Mouse (Mus musculus): ENCODE data around the gene Sfrp5. TPM values are rescaled to one million over a fixed set of nuclear protein-coding genes. Genes with fewer than 3 reads are reported as not detected.

The Sfrp5 gene
- polyA plus RNA-seq, 1 experiment from 2014 or later, result 0.37 TPM

- Histone ChIP-seq H3K36me3 (ENCODE audit: control insufficient read depth, insufficient read depth) (no peaks in the 10 kb centered on the region), H3K27me3 (ENCODE audit: control insufficient read depth, insufficient read depth, low read depth, low read length) (no peaks in the 10 kb centered on the region), H3K27ac (ENCODE audit: low read length) (no peak overlapping the region), H3K9me3 (replicated peaks; ENCODE audit: control insufficient read depth, low read length) (no peaks in the 10 kb centered on the region), H3K4me2 (ENCODE audit: low read depth, low read length) (no peak overlapping the region), H3K4me3 (ENCODE audit: low read depth, low read length) (no peak overlapping the region), H3K4me1 (ENCODE audit: control insufficient read depth, low read depth, low read length) (peaks cover 13% of the 10 kb centered on the region), H3K9ac (ENCODE audit: low read depth, low read length) (no peak overlapping the region)
- 79% methylated on average over 13 of the region's 13 CpGs for WGBS (ENCODE audit: insufficient replicate concordance)
- ATAC-seq (ENCODE audit: low read depth), result no peak
These were observed 28.9 kb upstream of the Sfrp5 start for GRCm38 (mm10) chr19:42230986-42231385.

GRCm38 (mm10) chr19:42230288-42230568, 28.2 kb upstream of the Sfrp5 start:
- peak overlapping the region; percentile 26; the same call in 1 of the 2 replicates for H3K4me2 ChIP-seq (ENCODE audit: low read depth, low read length)
- 20% methylated on average over 5 of the region's 5 CpGs for WGBS (ENCODE audit: insufficient replicate concordance)
- no peak overlapping the region for H3K27ac ChIP-seq (ENCODE audit: low read length)
- H3K4me1 ChIP-seq (ENCODE audit: control insufficient read depth, low read depth, low read length), result peaks cover 13% of the 10 kb centered on the region
- no peaks in the 10 kb centered on the region for H3K9me3 ChIP-seq (replicated peaks; ENCODE audit: control insufficient read depth, low read length)
- ATAC-seq (ENCODE audit: low read depth), result no peak; the same call in 1 of the 2 replicates
- H3K27me3 ChIP-seq (ENCODE audit: control insufficient read depth, insufficient read depth, low read depth, low read length), result no peaks in the 10 kb centered on the region
- no peak overlapping the region for H3K4me3 ChIP-seq (ENCODE audit: low read depth, low read length)
- H3K36me3 ChIP-seq (ENCODE audit: control insufficient read depth, insufficient read depth), result no peaks in the 10 kb centered on the region
- H3K9ac ChIP-seq (ENCODE audit: low read depth, low read length), result no peak overlapping the region

- Histone ChIP-seq H3K4me3 (ENCODE audit: low read depth, low read length) (no peak overlapping the region), H3K27me3 (ENCODE audit: control insufficient read depth, insufficient read depth, low read depth, low read length) (no peaks in the 10 kb centered on the region), H3K4me1 (ENCODE audit: control insufficient read depth, low read depth, low read length) (peaks cover 13% of the 10 kb centered on the region), H3K9ac (ENCODE audit: low read depth, low read length) (no peak overlapping the region), H3K4me2 (ENCODE audit: low read depth, low read length) (peak overlapping the region; percentile 26; the same call in 1 of the 2 replicates), H3K36me3 (ENCODE audit: control insufficient read depth, insufficient read depth) (no peaks in the 10 kb centered on the region), H3K27ac (ENCODE audit: low read length) (no peak overlapping the region), H3K9me3 (replicated peaks; ENCODE audit: control insufficient read depth, low read length) (no peaks in the 10 kb centered on the region)
- ATAC-seq (ENCODE audit: low read depth), result no peak
- WGBS (ENCODE audit: insufficient replicate concordance), result 60% methylated on average over 17 of the region's 17 CpGs
These were observed 27.6 kb upstream of the Sfrp5 start for GRCm38 (mm10) chr19:42229499-42230287.

- no peak for ATAC-seq (ENCODE audit: low read depth)
- Histone ChIP-seq H3K4me3 (ENCODE audit: low read depth, low read length) (no peak overlapping the region), H3K4me1 (ENCODE audit: control insufficient read depth, low read depth, low read length) (peaks cover 13% of the 10 kb centered on the region), H3K27me3 (ENCODE audit: control insufficient read depth, insufficient read depth, low read depth, low read length) (no peaks in the 10 kb centered on the region), H3K4me2 (ENCODE audit: low read depth, low read length) (no peak overlapping the region), H3K27ac (ENCODE audit: low read length) (no peak overlapping the region), H3K36me3 (ENCODE audit: control insufficient read depth, insufficient read depth) (no peaks in the 10 kb centered on the region), H3K9ac (ENCODE audit: low read depth, low read length) (no peak overlapping the region), H3K9me3 (replicated peaks; ENCODE audit: control insufficient read depth, low read length) (no peaks in the 10 kb centered on the region)
- 52% methylated on average over 10 of the region's 10 CpGs for WGBS (ENCODE audit: insufficient replicate concordance)
These were observed 24.4 kb upstream of the Sfrp5 start for GRCm38 (mm10) chr19:42226451-42226850.

GRCm38 (mm10) chr19:42217374-42217763, 15.3 kb upstream of the Sfrp5 start:
- Histone ChIP-seq H3K4me1 (ENCODE audit: control insufficient read depth, low read depth, low read length) (no peaks in the 10 kb centered on the region), H3K9me3 (replicated peaks; ENCODE audit: control insufficient read depth, low read length) (no peaks in the 10 kb centered on the region), H3K4me2 (ENCODE audit: low read depth, low read length) (no peak overlapping the region), H3K27ac (ENCODE audit: low read length) (no peak overlapping the region), H3K27me3 (ENCODE audit: control insufficient read depth, insufficient read depth, low read depth, low read length) (no peaks in the 10 kb centered on the region), H3K9ac (ENCODE audit: low read depth, low read length) (no peak overlapping the region), H3K36me3 (ENCODE audit: control insufficient read depth, insufficient read depth) (no peaks in the 10 kb centered on the region), H3K4me3 (ENCODE audit: low read depth, low read length) (no peak overlapping the region)
- WGBS (ENCODE audit: insufficient replicate concordance), result 12% methylated on average over 2 of the region's 2 CpGs
- ATAC-seq (ENCODE audit: low read depth), result no peak

- Histone ChIP-seq H3K27ac (ENCODE audit: low read length) (no peak overlapping the region), H3K4me3 (ENCODE audit: low read depth, low read length) (no peak overlapping the region), H3K9ac (ENCODE audit: low read depth, low read length) (no peak overlapping the region), H3K27me3 (ENCODE audit: control insufficient read depth, insufficient read depth, low read depth, low read length) (no peaks in the 10 kb centered on the region), H3K36me3 (ENCODE audit: control insufficient read depth, insufficient read depth) (no peaks in the 10 kb centered on the region), H3K4me2 (ENCODE audit: low read depth, low read length) (no peak overlapping the region), H3K9me3 (replicated peaks; ENCODE audit: control insufficient read depth, low read length) (no peaks in the 10 kb centered on the region), H3K4me1 (ENCODE audit: control insufficient read depth, low read depth, low read length) (no peaks in the 10 kb centered on the region)
- 57% methylated on average over 7 of the region's 7 CpGs for WGBS (ENCODE audit: insufficient replicate concordance)
- ATAC-seq (ENCODE audit: low read depth), result no peak
These were observed 14.8 kb upstream of the Sfrp5 start for GRCm38 (mm10) chr19:42216699-42217373.

GRCm38 (mm10) chr19:42214601-42215000, 12.5 kb upstream of the Sfrp5 start:
- no peaks in the 10 kb centered on the region for H3K4me1 ChIP-seq (ENCODE audit: control insufficient read depth, low read depth, low read length)
- 58% methylated on average over 2 of the region's 2 CpGs for WGBS (ENCODE audit: insufficient replicate concordance)
- H3K36me3 ChIP-seq (ENCODE audit: control insufficient read depth, insufficient read depth), result no peaks in the 10 kb centered on the region
- H3K9ac ChIP-seq (ENCODE audit: low read depth, low read length), result no peak overlapping the region
- no peaks in the 10 kb centered on the region for H3K27me3 ChIP-seq (ENCODE audit: control insufficient read depth, insufficient read depth, low read depth, low read length)
- no peaks in the 10 kb centered on the region for H3K9me3 ChIP-seq (replicated peaks; ENCODE audit: control insufficient read depth, low read length)
- ATAC-seq (ENCODE audit: low read depth), result no peak
- no peak overlapping the region for H3K4me3 ChIP-seq (ENCODE audit: low read depth, low read length)
- H3K4me2 ChIP-seq (ENCODE audit: low read depth, low read length), result no peak overlapping the region
- no peak overlapping the region for H3K27ac ChIP-seq (ENCODE audit: low read length)

GRCm38 (mm10) chr19:42211936-42212335, 9.9 kb upstream of the Sfrp5 start:
- H3K27ac ChIP-seq (ENCODE audit: low read length), result no peak overlapping the region
- H3K27me3 ChIP-seq (ENCODE audit: control insufficient read depth, insufficient read depth, low read depth, low read length), result no peaks in the 10 kb centered on the region
- H3K4me1 ChIP-seq (ENCODE audit: control insufficient read depth, low read depth, low read length), result no peaks in the 10 kb centered on the region
- ATAC-seq (ENCODE audit: low read depth), result no peak
- WGBS (ENCODE audit: insufficient replicate concordance), result 21% methylated on average over 8 of the region's 8 CpGs
- H3K9ac ChIP-seq (ENCODE audit: low read depth, low read length), result no peak overlapping the region
- no peak overlapping the region for H3K4me2 ChIP-seq (ENCODE audit: low read depth, low read length)
- H3K9me3 ChIP-seq (replicated peaks; ENCODE audit: control insufficient read depth, low read length), result no peaks in the 10 kb centered on the region
- H3K4me3 ChIP-seq (ENCODE audit: low read depth, low read length), result no peak overlapping the region
- no peaks in the 10 kb centered on the region for H3K36me3 ChIP-seq (ENCODE audit: control insufficient read depth, insufficient read depth)

- H3K4me2 ChIP-seq (ENCODE audit: low read depth, low read length), result no peak overlapping the region
- 55% methylated on average over 6 of the region's 6 CpGs for WGBS (ENCODE audit: insufficient replicate concordance)
These were observed 7.9 kb upstream of the Sfrp5 start for GRCm38 (mm10) chr19:42209976-42210375.

More at GRCm38 (mm10) chr19:42209976-42210375, 7.9 kb upstream of the Sfrp5 start:
- Histone ChIP-seq H3K4me3 (ENCODE audit: low read depth, low read length) (no peak overlapping the region), H3K27me3 (ENCODE audit: control insufficient read depth, insufficient read depth, low read depth, low read length) (no peaks in the 10 kb centered on the region), H3K9me3 (replicated peaks; ENCODE audit: control insufficient read depth, low read length) (no peaks in the 10 kb centered on the region), H3K9ac (ENCODE audit: low read depth, low read length) (no peak overlapping the region), H3K27ac (ENCODE audit: low read length) (no peak overlapping the region), H3K4me1 (ENCODE audit: control insufficient read depth, low read depth, low read length) (no peaks in the 10 kb centered on the region), H3K36me3 (ENCODE audit: control insufficient read depth, insufficient read depth) (no peaks in the 10 kb centered on the region)
- ATAC-seq (ENCODE audit: low read depth), result no peak

All from liver, embryonic 16.5 days (tissue).